Mouse (Mus musculus) kidney, postnatal 0 days (tissue): ENCODE measurements around the gene Mrpl16. TPM values are rescaled to one million over a fixed set of nuclear protein-coding genes. Genes with fewer than 3 reads are reported as not detected.

ENCODE experiments used
- ATAC-seq: fragments of 200-750 bp; cut with Nextera tagmentation; replicated peaks from 2 replicates; pipeline ENCODE4 v1.8.0; 2017; ENCODE audit warnings: low read depth, moderate number of reproducible peaks, moderate TSS enrichment, moderate library complexity; ENCODE audit not compliant: low FRiP score
- DNase-seq: peaks from one replicate; pipeline ENCODE4 v3.0.0-alpha.2; 2016; ENCODE audit warnings: low spot score
- H3K27ac ChIP-seq: fragments of 300-500 bp; sonication (generic); 2 replicates; pipeline ENCODE4 v1.5.1; 2014; ENCODE audit warnings: mild to moderate bottlenecking
- H3K27me3 ChIP-seq: fragments of 300-500 bp; sonication (generic); 2 replicates; pipeline ENCODE4 v1.6.1; 2014; ENCODE audit warnings: low read length, mixed read lengths; ENCODE audit not compliant: insufficient read depth
- H3K36me3 ChIP-seq: fragments of 300-500 bp; sonication (generic); 2 replicates; pipeline ENCODE4 v1.6.1; 2014; ENCODE audit warnings: low read length, mixed read lengths; ENCODE audit not compliant: insufficient read depth
- H3K4me1 ChIP-seq: fragments of 300-500 bp; sonication (generic); replicated peaks from 2 replicates; pipeline ENCODE4 v1.6.1; 2014; ENCODE audit warnings: antibody characterized with exemption, low read length, mixed read lengths; ENCODE audit not compliant: insufficient read depth
- H3K4me2 ChIP-seq: fragments of 300-500 bp; sonication (generic); 2 replicates; pipeline ENCODE4 v1.6.1; 2014; ENCODE audit warnings: mild to moderate bottlenecking, low read length, moderate library complexity, mixed read lengths
- H3K4me3 ChIP-seq: fragments of 300-500 bp; sonication (generic); replicated peaks from 2 replicates; pipeline ENCODE4 v1.5.1; 2014; ENCODE audit warnings: low read depth, low read length
- H3K9ac ChIP-seq: fragments of 300-500 bp; sonication (generic); 2 replicates; pipeline ENCODE4 v1.6.1; 2014; ENCODE audit warnings: low read depth, low read length
- H3K9me3 ChIP-seq: fragments of 300-500 bp; sonication (generic); replicated peaks from 2 replicates; pipeline ENCODE4 v1.6.1; 2016; ENCODE audit warnings: low read length, inconsistent platforms, mixed read lengths
- CTCF ChIP-seq: IDR thresholded peaks from 2 replicates; pipeline ENCODE4 v1.5.1; 2016; ENCODE audit warnings: antibody characterized with exemption, low read depth, mild to moderate bottlenecking, moderate library complexity
- WGBS: fragments of 180-500 bp; shearing (Covaris S2); extraction: QIAGEN DNeasy Blood & Tissue Kit; methylation state at CpG from one replicate; pipeline ENCODE4 v1.1.7; 2014; 5-methylcytosine and 5-hydroxymethylcytosine counted together
- polyA plus RNA-seq: library from polyadenylated mRNA; unstranded; fragments of >200 nt; fragmentation: Nextera tagmentation; extraction: Ambion mirVana; gene quantifications from 2 replicates; pipeline ENCODE4 v1.2.1, GENCODE M21; 2015

The Mrpl16 gene
- polyA plus RNA-seq, 1 experiment from 2014 or later, result 66.7 TPM

- H3K36me3 ChIP-seq, result no peaks in the 10 kb centered on the region
- DNase-seq, result no peak
- no peak overlapping the region for H3K4me2 ChIP-seq
- 40% methylated on average over 1 of the region's 1 CpGs for WGBS
- H3K27me3 ChIP-seq, result no peaks in the 10 kb centered on the region
- no peak overlapping the region for H3K27ac ChIP-seq
- ATAC-seq, result no peak
- no peak for TF ChIP-seq CTCF
- H3K9me3 ChIP-seq, result no peaks in the 10 kb centered on the region
- H3K9ac ChIP-seq, result no peak overlapping the region
- no peak overlapping the region for H3K4me3 ChIP-seq
- no peaks in the 10 kb centered on the region for H3K4me1 ChIP-seq
Measured at GRCm38 (mm10) chr19:11736455-11736854, 33.7 kb upstream of the Mrpl16 start.

- H3K4me3 ChIP-seq, result no peak overlapping the region
- H3K9ac ChIP-seq, result no peak overlapping the region
- DNase-seq, result no peak
- H3K4me1 ChIP-seq, result no peaks in the 10 kb centered on the region
- no peaks in the 10 kb centered on the region for H3K27me3 ChIP-seq
- H3K9me3 ChIP-seq, result no peaks in the 10 kb centered on the region
- ATAC-seq, result no peak
- H3K27ac ChIP-seq, result no peak overlapping the region
- H3K4me2 ChIP-seq, result no peak overlapping the region
- H3K36me3 ChIP-seq, result no peaks in the 10 kb centered on the region
- TF ChIP-seq CTCF, result no peak
Measured at GRCm38 (mm10) chr19:11745680-11746079, 24.5 kb upstream of the Mrpl16 start.

GRCm38 (mm10) chr19:11747298-11747697 is 22.9 kb upstream of the Mrpl16 start, which contains the start of gene Gif:
Gif (plus strand) TSS chr19:11747554.
- no peaks in the 10 kb centered on the region for H3K4me1 ChIP-seq
- H3K27ac ChIP-seq, result no peak within 1 kb of the TSS
- DNase-seq (no peak), ATAC-seq (no peak)
- no peaks in the 10 kb centered on the region for H3K27me3 ChIP-seq
- H3K9ac ChIP-seq, result no peak within 1 kb of the TSS
- TF ChIP-seq CTCF, result no peak
- H3K4me2 ChIP-seq, result no peak within 1 kb of the TSS
- H3K36me3 ChIP-seq, result no peaks in the 10 kb centered on the region
- H3K4me3 ChIP-seq, result no peak within 1 kb of the TSS
- H3K9me3 ChIP-seq, result no peaks in the 10 kb centered on the region
- WGBS, result 84% methylated on average over 2 of the region's 2 CpGs

- Histone ChIP-seq H3K9ac (no peak overlapping the region), H3K4me1 (no peaks in the 10 kb centered on the region), H3K36me3 (no peaks in the 10 kb centered on the region), H3K27ac (no peak overlapping the region), H3K9me3 (no peaks in the 10 kb centered on the region), H3K27me3 (no peaks in the 10 kb centered on the region), H3K4me3 (no peak overlapping the region), H3K4me2 (no peak overlapping the region)
- WGBS, result 82% methylated on average over 3 of the region's 3 CpGs
- ATAC-seq (no peak), DNase-seq (no peak)
- TF ChIP-seq CTCF, result peak; percentile 26; the same call in 1 of the 2 replicates
Measured at GRCm38 (mm10) chr19:11765059-11765458, 5.1 kb upstream of the Mrpl16 start.

- ATAC-seq, result no peak
- TF ChIP-seq CTCF, result no peak
- Histone ChIP-seq H3K27me3 (no peaks in the 10 kb centered on the region), H3K27ac (no peak overlapping the region), H3K4me2 (no peak overlapping the region), H3K9me3 (no peaks in the 10 kb centered on the region), H3K4me3 (no peak overlapping the region), H3K9ac (no peak overlapping the region), H3K36me3 (no peaks in the 10 kb centered on the region), H3K4me1 (peaks cover 5% of the 10 kb centered on the region; the same call in 1 of the 2 replicates)
- DNase-seq, result no peak
- 63% methylated on average over 4 of the region's 4 CpGs for WGBS
Measured at GRCm38 (mm10) chr19:11766413-11766812, 3.8 kb upstream of the Mrpl16 start.

GRCm38 (mm10) chr19:11768163-11768562 is 2.0 kb upstream of the Mrpl16 start:
- no peak for ATAC-seq
- Histone ChIP-seq H3K36me3 (no peaks in the 10 kb centered on the region), H3K4me2 (no peak overlapping the region), H3K27me3 (no peaks in the 10 kb centered on the region), H3K27ac (no peak overlapping the region), H3K4me3 (no peak overlapping the region), H3K9me3 (no peaks in the 10 kb centered on the region), H3K4me1 (peaks cover 5% of the 10 kb centered on the region; the same call in 1 of the 2 replicates), H3K9ac (no peak overlapping the region)
- TF ChIP-seq CTCF, result peak; percentile 90
- 12% methylated on average over 3 of the region's 3 CpGs for WGBS
- DNase-seq, result peak; percentile 77
